10 mouse cellular contexts compared by ENCODE assay signal in genomic region chr5:134006001-134006400, GRCm38 (mm10).
DNase-seq lines count a peak whose midpoint lies in the region; ATAC-seq lines count a peak whose summit lies in the region.
"Had no signal": no experiment of that assay in that cellular context is flagged by ENCODE, and none has a peak within 500 bp of the region (broad histone marks: within the 10 kb centered on the region; RNA-seq: fewer than 3 reads in every experiment).

No protein-coding gene starts in this region.

- whole genome bisulfite sequencing in forebrain, embryonic 16.5 days = 36% methylated on average over 3 of the region's 3 CpGs

- no peak for ATAC-seq in forebrain, embryonic 16.5 days

- peak; percentile 21 for DNase-seq in embryo, embryonic 10.5 days (ENCODE audit: low spot score)
- DNase-seq in embryo, embryonic 11 days = no peak
- DNase-seq in ES-CJ7 (ENCODE audit: low read depth, low spot score) = peak; percentile 60
- DNase-seq in cerebellum, postnatal 14 days = peak; percentile 41 to 49
- no peak for DNase-seq in yolk sac, embryonic 10.5 days (ENCODE audit: low spot score)
- no peak for DNase-seq in thymus, postnatal 36 days

- no peak overlapping the region for H3K4me2 ChIP-seq in forebrain, embryonic 16.5 days (ENCODE audit: low read length)

- no peaks in the 10 kb centered on the region for H3K36me3 ChIP-seq in forebrain, embryonic 16.5 days (ENCODE audit: control insufficient read depth, insufficient read depth)
- H3K36me3 ChIP-seq: embryonic facial prominence, embryonic 12.5 days; liver, embryonic 15.5 days had no signal

- H3K4me1 ChIP-seq in forebrain, embryonic 16.5 days (replicated peaks; ENCODE audit: control insufficient read depth, insufficient read depth, low read length) = peaks cover 10% of the 10 kb centered on the region
- H3K4me1 ChIP-seq: liver, embryonic 15.5 days had no signal

- H3K27me3 ChIP-seq in forebrain, embryonic 16.5 days (replicated peaks; ENCODE audit: control insufficient read depth, insufficient read depth, low read length) = no peaks in the 10 kb centered on the region
- H3K27me3 ChIP-seq: embryonic facial prominence, embryonic 12.5 days; liver, embryonic 15.5 days had no signal

- H3K4me3 ChIP-seq in forebrain, embryonic 16.5 days (replicated peaks; ENCODE audit: low read length) = no peak overlapping the region
- H3K4me3 ChIP-seq: embryonic facial prominence, embryonic 12.5 days; liver, embryonic 15.5 days had no signal

- H3K9ac ChIP-seq in forebrain, embryonic 16.5 days (replicated peaks; ENCODE audit: low read depth, low read length) = no peak overlapping the region
- H3K9ac ChIP-seq: embryonic facial prominence, embryonic 12.5 days; liver, embryonic 15.5 days had no signal

- H3K9me3 ChIP-seq in forebrain, embryonic 16.5 days (ENCODE audit: control insufficient read depth, low read length) = no peaks in the 10 kb centered on the region
- H3K9me3 ChIP-seq: embryonic facial prominence, embryonic 12.5 days; liver, embryonic 15.5 days had no signal

- H3K27ac ChIP-seq in forebrain, embryonic 16.5 days (ENCODE audit: low read length) = peak overlapping the region; percentile 74
- H3K27ac ChIP-seq: embryonic facial prominence, embryonic 12.5 days; hindbrain, postnatal 0 days; liver, embryonic 15.5 days had no signal

Comparison
In these comparisons a context has a peak if more than half of its experiments do, and no peak if none do; other contexts are left out.
1. DNase-seq: peak in embryo, embryonic 10.5 days (single experiment), ES-CJ7 (single experiment) and cerebellum, postnatal 14 days (2 of 2); none in embryo, embryonic 11 days (single experiment), yolk sac, embryonic 10.5 days (single experiment) and thymus, postnatal 36 days (0 of 2).